Mouse (Mus musculus) cerebellum, adult 2 months (tissue): ENCODE measurements around the gene Hmbs.

ENCODE experiments used
- CTCF ChIP-seq: fragments of 200-500 bp; IDR thresholded peaks from 2 replicates; pipeline ENCODE4 v1.5.1; 2011; ENCODE audit warnings: low read depth, mild to moderate bottlenecking, control low read depth, low read length, moderate library complexity, borderline replicate concordance; ENCODE audit not compliant: insufficient read depth
- POLR2A ChIP-seq: fragments of 200-500 bp; IDR thresholded peaks from 2 replicates; pipeline ENCODE4 v1.6.1; 2011; ENCODE audit warnings: low read length, control low read depth, borderline replicate concordance; ENCODE audit not compliant: insufficient read depth

DNA sequence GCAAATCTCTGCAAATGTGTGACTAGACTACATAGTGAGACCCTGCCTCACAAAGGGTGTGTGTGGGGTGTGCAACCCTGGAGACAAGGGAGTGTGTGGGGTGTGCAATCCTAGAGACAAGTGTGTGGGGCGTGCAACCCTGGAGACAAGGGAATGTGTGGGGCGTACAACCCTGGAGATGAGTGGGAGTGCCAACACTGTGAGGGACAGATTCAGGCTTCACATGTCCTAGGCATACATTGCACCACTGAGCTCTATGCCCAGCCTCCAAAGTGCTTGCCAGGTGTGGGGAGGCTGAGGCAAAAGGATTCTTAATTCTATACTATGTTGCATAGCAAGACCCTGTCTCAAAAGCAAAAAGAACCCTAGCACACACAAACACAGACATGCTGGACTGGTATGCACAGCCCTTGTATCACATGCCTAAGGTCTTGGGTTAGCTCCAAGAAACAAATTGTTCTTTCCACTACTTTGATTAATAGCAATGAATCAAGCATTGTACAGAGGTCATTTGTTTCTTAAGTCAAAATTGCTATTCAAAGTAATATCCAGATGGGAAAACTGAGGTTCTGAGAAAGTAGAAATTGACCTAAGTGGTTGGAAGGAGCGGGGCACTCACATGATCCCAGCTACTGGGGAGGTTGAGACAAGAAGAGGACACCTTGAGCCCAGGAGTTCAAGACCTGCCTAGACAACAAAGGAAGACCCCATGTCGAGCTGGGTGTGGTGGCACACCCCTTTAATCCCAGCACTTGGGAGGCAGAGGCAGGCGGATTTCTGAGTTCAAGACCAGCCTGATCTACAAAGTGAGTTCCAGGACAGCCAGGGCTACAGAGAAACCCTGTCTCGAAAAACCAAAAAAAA lies 1.8 kb upstream of the Hmbs start:
- no peak for TF ChIP-seq CTCF
- no peak for TF ChIP-seq POLR2A
